Mouse (Mus musculus) small intestine, adult 2 months (tissue): ENCODE data around the gene Pear1. TPM values are rescaled to one million over a fixed set of nuclear protein-coding genes. Genes with fewer than 3 reads are reported as not detected.

Experiments used
- H3K27ac ChIP-seq: fragments of 200-500 bp; 2 replicates; pipeline ENCODE4 v1.5.1; 2012; ENCODE audit warnings: low read depth, low read length, control low read depth, inconsistent platforms; ENCODE audit not compliant: insufficient read depth
- H3K27me3 ChIP-seq: fragments of 200-500 bp; 2 replicates; pipeline ENCODE4 v1.6.1; 2012; ENCODE audit warnings: mild to moderate bottlenecking, moderate library complexity, low read length, inconsistent platforms; ENCODE audit not compliant: control insufficient read depth, insufficient read depth
- H3K36me3 ChIP-seq: fragments of 200-500 bp; 2 replicates; pipeline ENCODE4 v1.6.1; 2012; ENCODE audit warnings: mild to moderate bottlenecking, low read length, control low read depth, inconsistent platforms; ENCODE audit not compliant: control insufficient read depth, insufficient read depth
- H3K4me1 ChIP-seq: fragments of 200-500 bp; 2 replicates; pipeline ENCODE4 v1.6.1; 2012; ENCODE audit warnings: low read length, inconsistent platforms, mixed read lengths; ENCODE audit not compliant: control insufficient read depth, insufficient read depth, insufficient read length
- H3K4me3 ChIP-seq: fragments of 200-500 bp; 2 replicates; pipeline ENCODE4 v1.5.1; 2012; ENCODE audit warnings: low read depth, mild to moderate bottlenecking, control low read depth, inconsistent platforms, low read length, moderate library complexity
- CTCF ChIP-seq: fragments of 200-500 bp; IDR thresholded peaks from 2 replicates; pipeline ENCODE4 v1.5.1; 2012; ENCODE audit warnings: low read depth, mild to moderate bottlenecking, control low read depth, inconsistent platforms, low read length, moderate library complexity, mixed read lengths; ENCODE audit not compliant: insufficient replicate concordance, insufficient read length; ENCODE audit errors: extremely low read depth
- POLR2A ChIP-seq: fragments of 200-500 bp; IDR thresholded peaks from 2 replicates; pipeline ENCODE4 v1.6.1; 2012; ENCODE audit warnings: low read depth, mild to moderate bottlenecking, control low read depth, inconsistent platforms, low read length, moderate library complexity
- WGBS: fragments of 180-500 bp; shearing (Covaris S2); methylation state at CpG from one replicate; pipeline ENCODE4 v1.1.7; 2018; 5-methylcytosine and 5-hydroxymethylcytosine counted together
- polyA plus RNA-seq: library from polyadenylated mRNA; depleted of rRNA; stranded (reverse); fragments of >200 nt; gene quantifications from 2 replicates; pipeline ENCODE4 v1.2.3, GENCODE M21; 2012

Pear1 gene
- polyA plus RNA-seq, 1 experiment: 20.1 TPM

- Histone ChIP-seq H3K27me3 (no peaks in the 10 kb centered on the region), H3K4me3 (no peak overlapping the region), H3K4me1 (peaks cover 13% of the 10 kb centered on the region), H3K36me3 (no peaks in the 10 kb centered on the region), H3K27ac (no peak overlapping the region)
- TF ChIP-seq CTCF: no peak
- TF ChIP-seq POLR2A: no peak
- WGBS: 38% methylated on average over 5 of the region's 5 CpGs
These were observed 65.5 kb downstream of the Pear1 start for GRCm38 (mm10) chr3:87758641-87759040.

GRCm38 (mm10) chr3:87756488-87756887, 67.6 kb downstream of the Pear1 start:
- Histone ChIP-seq H3K36me3 (no peaks in the 10 kb centered on the region), H3K27ac (no peak overlapping the region), H3K4me1 (peaks cover 5% of the 10 kb centered on the region), H3K4me3 (no peak overlapping the region), H3K27me3 (no peaks in the 10 kb centered on the region)
- TF ChIP-seq CTCF: no peak
- TF ChIP-seq POLR2A: no peak
- 65% methylated on average over 20 of the region's 20 CpGs for whole genome bisulfite sequencing

- TF ChIP-seq POLR2A (no peak), CTCF (peak; percentile 82)
- Histone ChIP-seq H3K4me1 (peaks cover 2% of the 10 kb centered on the region; the same call in 1 of the 2 replicates), H3K27ac (no peak overlapping the region), H3K36me3 (no peaks in the 10 kb centered on the region), H3K4me3 (no peak overlapping the region), H3K27me3 (no peaks in the 10 kb centered on the region)
- 9% methylated on average over 24 of the region's 24 CpGs for WGBS
These were observed 68.1 kb downstream of the Pear1 start for GRCm38 (mm10) chr3:87755964-87756363.

- H3K4me3 ChIP-seq: no peak overlapping the region
- no peaks in the 10 kb centered on the region for H3K36me3 ChIP-seq
- H3K27ac ChIP-seq: no peak overlapping the region
- no peak for TF ChIP-seq CTCF
- TF ChIP-seq POLR2A: no peak
- H3K4me1 ChIP-seq: peaks cover 2% of the 10 kb centered on the region; the same call in 1 of the 2 replicates
- WGBS: 89% methylated on average over 13 of the region's 13 CpGs
- no peaks in the 10 kb centered on the region for H3K27me3 ChIP-seq
These were observed 70.3 kb downstream of the Pear1 start for GRCm38 (mm10) chr3:87753829-87754228.

- Histone ChIP-seq H3K27me3 (no peaks in the 10 kb centered on the region), H3K27ac (no peak overlapping the region), H3K4me1 (peaks cover 2% of the 10 kb centered on the region; the same call in 1 of the 2 replicates), H3K36me3 (no peaks in the 10 kb centered on the region), H3K4me3 (no peak overlapping the region)
- 85% methylated on average over 3 of the region's 3 CpGs for WGBS
- no peak for TF ChIP-seq CTCF
- TF ChIP-seq POLR2A: no peak
These were observed 71.5 kb downstream of the Pear1 start for GRCm38 (mm10) chr3:87752567-87752966.

GRCm38 (mm10) chr3:87749977-87750376, 74.1 kb downstream of the Pear1 start:
- Histone ChIP-seq H3K4me1 (no peaks in the 10 kb centered on the region), H3K27ac (no peak overlapping the region), H3K4me3 (no peak overlapping the region), H3K27me3 (no peaks in the 10 kb centered on the region), H3K36me3 (no peaks in the 10 kb centered on the region)
- TF ChIP-seq CTCF: no peak
- no peak for TF ChIP-seq POLR2A
- 91% methylated on average over 12 of the region's 12 CpGs for WGBS

- no peaks in the 10 kb centered on the region for H3K27me3 ChIP-seq
- H3K27ac ChIP-seq: no peak overlapping the region
- H3K36me3 ChIP-seq: no peaks in the 10 kb centered on the region
- no peaks in the 10 kb centered on the region for H3K4me1 ChIP-seq
- H3K4me3 ChIP-seq: no peak overlapping the region
- 10% methylated on average over 5 of the region's 5 CpGs for WGBS
- TF ChIP-seq POLR2A (no peak), CTCF (peak; percentile 81; the same call in 1 of the 2 replicates)
These were observed 75.1 kb downstream of the Pear1 start for GRCm38 (mm10) chr3:87749036-87749435.

GRCm38 (mm10) chr3:87748431-87748830, 75.7 kb downstream of the Pear1 start, which contains the start of gene Lrrc71:
Gene Lrrc71 (minus strand): TSS chr3:87748625.
- Histone ChIP-seq H3K36me3 (no peaks in the 10 kb centered on the region), H3K27me3 (no peaks in the 10 kb centered on the region), H3K4me1 (no peaks in the 10 kb centered on the region), H3K27ac (no peak within 1 kb of the TSS), H3K4me3 (no peak within 1 kb of the TSS)
- WGBS: 31% methylated on average over 13 of the region's 13 CpGs
- TF ChIP-seq POLR2A: no peak
- no peak for TF ChIP-seq CTCF
